Mouse (Mus musculus): ENCODE data around the gene Cryzl1.

The Cryzl1 gene

DNA sequence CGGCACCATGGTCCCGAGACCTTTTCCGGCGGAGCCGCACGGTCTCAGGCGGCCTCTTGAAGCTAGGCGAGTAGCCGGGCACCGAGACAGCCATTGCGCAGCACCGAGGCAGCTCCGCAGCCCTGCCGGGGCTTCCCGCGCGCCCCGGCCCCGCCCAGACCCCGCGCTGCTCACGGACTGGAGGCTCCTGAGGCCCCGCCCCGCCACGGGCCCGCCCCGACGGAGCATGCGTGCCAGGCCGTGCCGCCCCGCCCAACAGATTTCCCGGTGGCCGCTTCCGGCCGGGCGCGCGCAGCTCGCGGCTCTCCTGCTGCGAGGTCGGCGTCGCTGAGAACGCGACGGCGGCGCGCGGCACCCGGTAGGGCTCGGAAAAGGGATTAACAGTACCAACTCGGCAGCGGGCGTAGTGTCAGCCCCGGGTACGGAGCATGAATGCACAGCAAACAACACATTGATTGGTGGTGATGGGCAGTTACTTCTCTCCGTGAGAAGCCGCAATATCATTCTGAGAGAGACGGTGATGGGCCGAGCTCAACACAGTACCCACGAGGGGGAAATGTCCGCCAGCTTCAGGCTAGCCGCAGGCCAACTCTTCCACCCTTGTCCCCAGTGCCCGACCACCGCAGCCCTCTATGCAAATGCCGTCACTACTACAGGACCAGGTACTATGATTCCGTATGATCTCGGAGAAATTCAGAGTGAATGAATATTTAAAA, 40.0 kb downstream of the Cryzl1 start, which contains the start of gene Donson:
Gene Donson (minus strand): TSS at position 152 of the 716 bp plus-strand sequence.
- DNase-seq (ENCODE audit: low read depth, low spot score), result peak; percentile 97

DNA sequence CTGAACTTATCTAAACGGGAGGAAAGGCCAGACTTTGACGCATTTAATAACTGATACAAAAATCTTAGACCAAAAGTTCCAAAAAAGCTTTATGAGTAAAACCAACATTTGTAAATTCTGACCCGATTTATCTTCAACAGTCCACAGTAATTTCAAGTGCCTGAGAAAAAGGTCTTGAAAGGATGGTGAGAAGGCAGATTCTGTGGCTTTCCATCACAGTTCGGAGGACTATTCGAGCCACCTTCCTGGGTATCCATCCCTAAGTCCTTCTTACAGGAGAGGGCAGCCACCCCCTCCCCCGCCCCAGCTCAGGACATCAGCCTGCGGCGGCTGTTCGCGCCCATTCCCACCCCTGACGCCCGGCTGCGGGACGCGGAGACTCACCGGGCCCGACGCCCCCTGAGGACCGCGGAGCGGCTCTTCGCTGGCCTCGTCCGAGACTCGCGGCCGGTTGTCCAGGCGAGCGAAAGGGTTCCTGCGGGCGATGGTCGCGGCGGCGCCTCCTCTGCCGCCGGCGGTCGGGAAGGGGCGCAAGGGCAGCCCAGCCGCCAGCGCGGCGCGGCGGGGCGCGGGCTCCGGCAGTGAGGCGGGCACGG, 40.7 kb downstream of the Cryzl1 start:
- DNase-seq (ENCODE audit: low read depth, low spot score), result no peak

DNA sequence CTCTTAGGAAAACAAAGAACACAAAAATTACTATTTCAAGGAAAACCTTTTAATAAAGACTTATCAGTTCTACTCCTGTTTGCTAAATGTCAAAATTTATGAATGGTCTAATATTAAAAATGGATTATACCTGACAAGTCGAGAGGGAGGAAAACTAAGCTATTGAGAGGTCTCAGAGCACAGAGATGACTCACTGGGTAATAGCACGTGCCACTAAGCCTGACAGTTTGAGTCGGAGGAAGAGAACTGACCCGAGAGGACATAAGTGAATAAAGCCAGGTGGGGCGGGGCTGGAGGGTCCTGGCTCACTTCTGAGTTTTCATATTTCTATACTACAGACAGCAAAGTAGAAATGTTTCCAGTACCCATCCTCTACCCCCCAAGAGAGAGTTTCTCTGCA, 42.4 kb downstream of the Cryzl1 start:
- no peak for DNase-seq (ENCODE audit: low read depth, low spot score)

DNA sequence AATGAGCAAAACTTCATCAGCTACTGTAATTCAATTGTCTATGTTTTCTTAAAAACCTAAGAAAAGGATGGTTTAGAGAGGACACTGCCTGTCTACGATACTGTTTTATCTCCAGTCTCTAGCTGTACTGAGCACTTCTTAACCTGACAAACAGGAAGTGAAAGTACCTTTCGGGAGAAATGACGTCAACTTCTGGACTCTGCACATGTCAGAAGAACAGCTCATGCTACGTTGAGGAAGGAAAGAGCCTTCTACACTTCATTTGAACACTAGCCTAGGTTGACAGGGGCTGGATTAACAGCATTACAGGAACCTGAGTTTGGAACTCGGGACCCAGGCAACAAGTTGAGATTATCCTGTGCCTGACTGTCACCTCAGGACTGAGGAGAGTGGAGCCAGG, 43.2 kb downstream of the Cryzl1 start:
- peak; percentile 91 for DNase-seq (ENCODE audit: low read depth, low spot score)

DNA sequence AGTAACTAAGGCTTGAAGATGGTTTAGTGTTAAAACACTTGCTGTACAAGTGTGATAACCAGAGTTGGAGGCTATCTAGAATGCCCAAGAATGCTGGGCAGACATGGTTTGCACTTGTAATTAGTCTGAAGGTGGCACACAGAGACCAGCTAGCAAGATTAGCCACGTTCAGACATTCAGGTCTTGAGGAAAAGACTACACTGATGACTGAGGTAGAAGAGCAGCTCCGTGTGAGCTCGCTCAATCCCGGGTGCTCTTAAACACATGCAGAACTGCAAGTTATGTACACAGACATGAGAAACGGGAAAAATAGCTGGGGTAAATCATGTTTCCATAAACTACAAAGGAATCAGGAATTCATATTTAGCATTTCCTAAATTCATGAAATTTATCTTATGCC, 48.1 kb downstream of the Cryzl1 start:
- DNase-seq (ENCODE audit: low read depth, low spot score), result no peak

DNA sequence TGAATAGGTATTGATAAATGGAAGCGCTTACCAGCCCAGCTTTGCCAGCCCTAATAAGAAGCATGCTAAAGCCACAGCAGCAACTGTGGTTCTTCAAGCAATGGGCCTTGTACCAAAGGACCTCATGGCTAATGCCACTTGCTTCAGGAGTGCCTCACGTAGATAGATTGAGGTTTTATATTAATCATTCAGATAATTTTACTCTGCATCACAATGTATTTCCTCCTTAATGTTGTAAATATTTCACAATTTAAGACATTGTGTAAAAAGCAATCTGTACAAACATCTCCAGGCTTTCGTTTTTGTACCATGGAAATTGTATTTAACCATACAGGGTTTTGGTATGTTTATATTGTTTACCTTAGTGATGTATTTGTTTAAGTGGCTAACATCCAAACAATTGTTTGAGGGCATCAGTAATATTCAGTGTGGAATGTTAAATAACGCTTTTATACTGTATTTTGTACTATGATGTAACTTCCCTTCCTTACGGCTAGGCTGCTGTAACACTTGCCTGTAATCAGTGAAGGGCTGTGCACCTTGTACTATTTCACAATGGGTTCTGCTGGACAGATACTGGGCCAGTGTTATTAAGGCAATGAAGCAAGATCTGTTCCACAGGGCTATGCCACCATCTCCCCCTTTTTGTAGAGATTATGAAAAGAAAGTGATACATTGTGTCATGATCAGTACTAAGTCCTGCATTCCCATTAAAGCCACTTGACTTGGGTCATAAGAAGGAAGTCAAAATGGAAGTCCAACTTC, 50.4 kb downstream of the Cryzl1 start:
- DNase-seq (ENCODE audit: low read depth, low spot score), result no peak

DNA sequence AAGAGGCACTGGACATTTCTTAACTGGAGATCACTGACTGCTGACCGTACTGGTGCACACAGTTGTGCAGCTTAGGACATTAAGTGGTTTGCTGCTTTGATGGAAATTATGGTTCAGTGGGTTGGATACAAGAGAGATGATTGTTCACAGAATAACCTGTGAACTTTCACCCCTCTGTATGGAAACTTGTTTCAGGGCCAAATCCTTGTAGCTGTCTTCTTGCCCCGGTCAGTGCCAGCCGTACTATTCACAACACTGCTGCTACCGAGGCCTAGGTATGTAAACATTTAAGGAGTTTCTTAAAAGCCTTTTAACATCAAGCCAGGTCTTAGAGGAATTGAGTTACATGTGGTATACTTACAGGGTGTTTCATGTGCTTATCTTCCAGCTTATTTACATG, 54.3 kb downstream of the Cryzl1 start:
- no peak for DNase-seq (ENCODE audit: low read depth, low spot score)

DNA sequence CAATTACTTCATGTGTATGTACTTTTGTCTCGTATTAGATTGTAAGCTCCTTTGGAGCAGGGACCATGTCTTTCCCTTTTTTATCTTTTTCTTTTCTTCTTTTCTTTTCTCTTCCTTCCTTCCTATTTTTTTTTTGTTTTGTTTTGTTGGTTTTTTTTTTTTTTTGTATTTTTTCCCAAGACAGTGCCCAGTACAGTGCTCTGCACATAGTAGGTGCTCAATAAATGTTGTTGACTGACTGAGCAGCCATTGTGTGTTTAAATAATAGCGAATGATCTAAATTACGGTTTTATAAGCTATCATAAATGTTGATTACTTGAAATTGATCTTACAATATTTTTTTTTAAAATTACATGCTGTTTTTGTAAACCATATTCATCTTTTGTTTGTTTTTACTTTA, 65.0 kb downstream of the Cryzl1 start:
- DNase-seq (ENCODE audit: low read depth, low spot score), result no peak

DNA sequence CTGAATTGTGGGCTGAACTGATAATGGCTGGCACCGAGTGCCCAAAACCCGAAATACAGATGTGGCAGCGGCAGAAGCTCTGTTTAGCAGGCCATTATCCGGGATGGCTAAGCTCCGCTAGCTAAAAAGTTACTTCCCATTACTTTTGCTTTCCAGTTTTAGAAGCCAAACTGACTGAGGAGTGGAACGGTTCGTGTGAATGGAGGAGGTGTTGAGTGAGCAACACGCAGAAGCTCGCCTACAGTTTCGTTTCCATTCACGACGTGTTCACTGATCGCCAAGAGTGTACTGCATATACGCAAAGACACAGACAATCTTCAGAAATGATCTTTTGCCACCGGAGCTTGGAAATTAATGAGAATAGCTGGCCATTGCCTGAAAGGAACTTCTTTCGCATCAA, 66.4 kb downstream of the Cryzl1 start:
- DNase-seq (ENCODE audit: low read depth, low spot score), result no peak

DNA sequence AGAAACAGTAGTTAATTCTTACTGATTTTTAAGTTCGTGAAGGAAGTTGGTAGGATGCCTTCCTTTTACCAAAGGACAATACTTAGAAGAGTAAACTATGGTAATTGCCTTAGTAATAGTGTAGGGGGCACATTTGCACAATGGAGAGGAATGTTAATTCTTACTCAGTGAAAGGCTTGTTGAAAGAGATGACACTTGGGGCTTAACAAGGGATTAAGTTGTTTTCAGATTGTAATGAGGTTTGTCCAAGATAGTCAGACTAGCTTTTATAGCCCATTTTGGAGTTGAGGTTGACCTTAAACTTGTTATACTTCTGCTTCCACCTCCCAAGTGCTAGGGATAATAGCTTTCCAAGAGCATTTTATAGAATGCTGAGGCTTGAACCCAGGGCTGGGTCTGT, 67.4 kb downstream of the Cryzl1 start:
- DNase-seq (ENCODE audit: low read depth, low spot score), result no peak

DNA sequence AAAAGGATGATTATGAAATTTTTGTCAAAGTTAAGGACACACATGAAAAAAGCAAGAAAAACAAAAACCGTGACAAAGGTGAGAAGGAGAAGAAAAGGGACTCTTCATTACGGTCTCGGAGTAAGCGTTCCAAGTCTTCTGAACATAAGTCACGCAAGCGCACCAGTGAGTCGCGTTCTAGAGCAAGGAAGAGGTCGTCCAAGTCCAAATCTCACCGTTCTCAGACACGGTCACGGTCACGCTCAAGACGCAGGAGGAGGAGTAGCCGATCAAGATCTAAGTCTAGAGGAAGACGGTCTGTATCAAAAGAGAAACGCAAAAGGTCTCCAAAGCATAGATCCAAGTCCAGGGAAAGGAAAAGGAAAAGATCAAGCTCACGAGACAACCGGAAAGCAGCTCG, 69.0 kb downstream of the Cryzl1 start:
- no peak for DNase-seq (ENCODE audit: low read depth, low spot score)

DNA sequence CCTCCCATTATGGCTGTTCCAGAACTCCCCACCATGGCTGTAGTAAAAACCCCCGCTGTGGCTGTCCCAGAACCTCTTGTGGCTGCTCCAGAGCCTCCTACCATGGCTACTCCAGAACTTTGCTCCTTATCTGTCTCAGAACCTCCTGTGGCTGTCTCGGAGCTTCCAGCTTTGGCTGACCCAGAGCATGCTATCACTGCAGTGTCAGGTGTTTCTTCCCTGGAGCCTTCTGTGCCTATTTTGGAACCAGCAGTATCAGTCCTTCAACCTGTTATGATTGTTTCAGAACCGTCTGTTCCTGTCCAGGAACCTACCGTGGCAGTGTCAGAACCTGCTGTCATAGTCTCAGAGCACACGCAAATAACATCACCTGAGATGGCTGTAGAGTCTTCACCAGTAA, 70.3 kb downstream of the Cryzl1 start:
- DNase-seq (ENCODE audit: low read depth, low spot score), result no peak

DNA sequence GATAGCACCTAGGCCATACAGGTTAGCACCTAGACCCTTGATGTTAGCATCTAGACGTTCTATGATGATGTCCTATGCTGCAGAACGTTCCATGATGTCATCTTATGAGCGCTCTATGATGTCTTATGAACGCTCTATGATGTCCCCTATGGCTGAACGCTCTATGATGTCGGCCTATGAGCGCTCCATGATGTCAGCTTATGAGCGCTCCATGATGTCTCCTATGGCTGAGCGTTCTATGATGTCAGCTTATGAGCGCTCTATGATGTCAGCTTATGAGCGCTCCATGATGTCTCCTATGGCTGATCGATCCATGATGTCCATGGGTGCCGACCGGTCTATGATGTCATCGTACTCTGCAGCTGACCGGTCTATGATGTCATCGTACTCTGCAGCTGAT, 71.5 kb downstream of the Cryzl1 start:
- DNase-seq (ENCODE audit: low read depth, low spot score), result no peak

DNA sequence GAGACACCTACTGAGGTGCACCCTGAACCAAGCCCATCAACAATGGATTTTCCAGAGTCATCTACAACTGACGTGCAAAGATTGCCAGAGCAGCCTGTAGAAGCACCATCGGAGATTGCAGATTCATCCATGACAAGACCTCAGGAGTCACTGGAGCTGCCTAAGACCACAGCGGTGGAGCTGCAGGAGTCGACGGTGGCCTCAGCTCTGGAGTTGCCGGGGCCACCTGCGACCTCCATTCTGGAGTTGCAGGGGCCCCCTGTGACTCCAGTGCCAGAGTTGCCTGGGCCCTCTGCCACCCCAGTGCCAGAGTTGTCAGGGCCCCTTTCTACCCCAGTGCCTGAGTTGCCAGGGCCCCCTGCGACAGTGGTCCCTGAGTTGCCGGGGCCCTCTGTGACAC, 73.5 kb downstream of the Cryzl1 start:
- no peak for DNase-seq (ENCODE audit: low read depth, low spot score)

DNA sequence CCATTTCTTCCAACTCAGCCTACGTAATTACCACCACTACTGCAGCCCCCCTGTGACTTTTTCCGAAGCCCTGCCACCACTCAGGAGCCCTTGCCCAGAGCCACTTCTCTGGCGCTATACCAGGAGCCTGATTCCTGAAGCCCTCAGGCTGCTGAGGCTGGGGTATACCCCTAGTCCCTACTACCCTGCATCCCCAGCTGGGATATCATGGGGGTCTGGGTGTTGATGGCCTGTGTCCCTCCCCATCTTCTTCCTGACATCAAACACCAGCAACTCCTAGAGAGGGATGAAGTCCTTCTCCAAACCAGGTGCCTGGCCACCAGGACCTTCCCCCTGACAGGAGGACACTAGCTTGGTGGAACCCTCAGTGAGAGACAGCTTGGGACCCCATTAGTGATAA, 76.6 kb downstream of the Cryzl1 start:
- no peak for DNase-seq (ENCODE audit: low read depth, low spot score)

DNA sequence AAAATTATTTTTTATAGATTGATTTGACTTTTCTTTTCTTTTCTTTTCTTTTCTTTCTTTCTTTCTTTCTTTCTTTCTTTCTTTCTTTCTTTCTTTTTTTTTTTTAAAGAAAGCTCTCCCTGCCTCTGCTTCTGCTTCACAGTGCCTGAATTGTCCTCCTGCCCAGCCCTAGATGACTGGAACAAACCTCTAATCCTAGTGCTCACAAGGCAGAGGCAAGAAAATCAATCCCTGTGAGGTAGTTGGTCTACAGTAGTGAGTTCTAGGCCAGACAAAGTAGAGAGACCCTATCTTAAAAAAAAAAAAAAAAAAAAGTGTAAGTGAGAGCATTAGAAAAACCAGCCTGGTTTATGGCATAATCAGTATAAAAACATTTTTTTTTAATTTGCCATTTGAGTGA, 79.0 kb downstream of the Cryzl1 start:
- DNase-seq (ENCODE audit: low read depth, low spot score), result no peak

DNA sequence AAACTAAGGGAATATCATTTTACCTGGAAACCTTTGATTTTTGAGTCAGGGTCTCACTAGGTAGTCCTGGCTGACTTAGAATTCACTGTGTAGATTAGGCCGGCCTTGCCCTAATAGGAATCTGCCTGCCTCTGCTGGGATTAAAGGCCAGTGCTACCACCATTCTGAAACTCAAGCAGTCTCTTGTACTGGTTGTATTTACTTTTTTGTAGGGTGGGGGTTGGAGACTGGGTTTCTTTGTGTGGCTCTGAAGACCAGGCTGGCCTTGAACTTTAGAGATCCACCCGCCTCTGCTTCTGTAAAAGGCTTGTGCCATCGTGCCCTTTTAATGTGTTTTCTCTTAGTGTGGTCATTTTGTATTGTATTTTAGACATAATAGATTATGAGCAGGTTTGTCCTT, 79.5 kb downstream of the Cryzl1 start:
- DNase-seq (ENCODE audit: low read depth, low spot score), result no peak

DNA sequence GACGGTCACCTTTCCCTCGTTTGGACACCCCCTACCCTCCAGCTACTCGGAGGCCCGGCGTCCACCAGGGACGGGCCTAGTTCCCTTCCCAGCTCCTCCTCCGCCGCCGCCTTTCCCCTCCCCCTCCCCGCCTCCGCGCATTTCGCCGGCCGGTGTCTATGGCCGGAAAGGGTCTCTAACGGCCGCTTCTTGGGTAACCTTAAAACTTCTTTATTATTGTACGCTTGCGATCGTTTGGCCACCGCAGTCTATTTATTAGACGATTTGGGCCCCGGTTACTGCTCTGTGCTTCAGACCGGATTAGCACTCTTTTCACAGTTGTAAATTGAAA, 80.6 kb downstream of the Cryzl1 start:
- DNase-seq (ENCODE audit: low read depth, low spot score), result peak; percentile 76

DNA sequence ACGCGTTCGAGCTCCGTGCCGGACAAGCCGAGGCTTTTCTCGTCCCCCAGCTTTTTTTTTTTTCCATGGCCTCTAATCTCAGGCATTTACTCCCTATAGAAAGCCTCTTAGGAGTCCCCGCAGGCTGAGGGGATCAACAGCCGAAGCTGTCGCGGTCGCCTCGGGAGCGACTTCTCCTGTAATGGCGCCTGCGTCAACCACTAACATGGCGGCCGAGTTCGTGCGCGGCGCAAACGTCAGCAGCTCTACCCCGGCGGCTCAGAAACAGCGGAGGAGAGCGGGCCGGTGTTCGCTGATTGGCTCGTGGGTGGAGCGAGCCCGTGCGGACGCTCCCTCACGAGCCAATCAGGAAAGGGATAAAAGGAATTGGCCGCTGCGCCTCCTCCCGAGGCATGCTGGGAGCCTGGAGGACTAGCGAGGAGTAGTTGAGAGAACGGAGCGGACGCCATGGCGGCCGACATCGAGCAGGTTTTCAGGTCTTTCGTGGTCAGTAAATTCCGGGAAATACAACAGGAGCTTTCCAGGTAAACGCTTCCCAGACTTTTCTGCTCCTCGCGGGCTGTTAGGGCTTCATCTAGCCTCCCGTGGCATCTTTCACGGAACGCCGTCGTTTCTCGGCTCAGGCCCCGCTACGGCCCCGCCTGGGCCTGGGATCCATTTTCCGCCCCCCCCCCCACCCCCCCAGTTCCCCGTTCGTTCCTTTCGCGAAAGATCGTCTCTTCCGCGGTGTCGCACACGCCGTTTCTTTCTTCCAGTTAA, 81.1 kb downstream of the Cryzl1 start, which contains the start of gene Son:
Gene Son (plus strand): TSS at position 46 of the 759 bp plus-strand sequence.
- DNase-seq (ENCODE audit: low read depth, low spot score), result peak; percentile 98

DNA sequence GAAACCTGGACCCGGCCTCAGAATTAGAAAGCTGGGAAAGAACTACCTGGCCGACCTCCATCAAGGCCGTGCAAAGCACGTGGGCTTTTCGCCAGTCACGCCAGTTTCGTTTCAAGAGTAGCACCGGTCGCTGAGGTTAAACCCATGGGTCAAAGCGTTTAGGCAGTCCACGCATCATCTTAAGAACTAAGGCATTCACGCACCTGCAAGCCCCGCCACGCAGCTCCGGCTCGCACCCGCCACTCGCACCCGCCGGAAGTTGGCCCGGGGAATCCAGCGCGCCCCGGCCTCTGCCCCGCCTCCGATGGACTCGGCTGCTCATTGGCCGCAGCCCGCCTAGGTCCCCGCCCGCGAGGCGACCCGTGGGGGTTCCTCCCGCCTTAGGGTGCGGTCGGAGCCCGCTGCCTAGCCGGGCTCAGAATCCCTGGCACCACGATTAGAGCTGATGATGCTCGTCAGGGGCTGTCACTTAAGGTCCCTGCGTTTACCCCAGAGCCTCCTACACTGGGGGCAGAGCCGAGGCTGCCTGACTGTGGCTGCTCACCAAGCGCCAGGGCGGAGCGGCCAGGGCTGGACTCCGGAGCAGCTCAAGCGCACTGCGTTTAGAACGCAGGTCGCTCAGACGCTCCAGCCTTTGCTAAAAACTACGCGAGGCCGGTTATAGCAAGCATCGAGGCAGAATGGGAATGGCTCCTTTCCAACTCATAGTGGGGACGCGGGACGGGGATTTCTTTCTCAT, 81.9 kb downstream of the Cryzl1 start, which contains the start of gene Gart:
Gene Gart (minus strand): TSS at position 272 of the 739 bp plus-strand sequence.
- peak; percentile 94 for DNase-seq (ENCODE audit: low read depth, low spot score)

DNA sequence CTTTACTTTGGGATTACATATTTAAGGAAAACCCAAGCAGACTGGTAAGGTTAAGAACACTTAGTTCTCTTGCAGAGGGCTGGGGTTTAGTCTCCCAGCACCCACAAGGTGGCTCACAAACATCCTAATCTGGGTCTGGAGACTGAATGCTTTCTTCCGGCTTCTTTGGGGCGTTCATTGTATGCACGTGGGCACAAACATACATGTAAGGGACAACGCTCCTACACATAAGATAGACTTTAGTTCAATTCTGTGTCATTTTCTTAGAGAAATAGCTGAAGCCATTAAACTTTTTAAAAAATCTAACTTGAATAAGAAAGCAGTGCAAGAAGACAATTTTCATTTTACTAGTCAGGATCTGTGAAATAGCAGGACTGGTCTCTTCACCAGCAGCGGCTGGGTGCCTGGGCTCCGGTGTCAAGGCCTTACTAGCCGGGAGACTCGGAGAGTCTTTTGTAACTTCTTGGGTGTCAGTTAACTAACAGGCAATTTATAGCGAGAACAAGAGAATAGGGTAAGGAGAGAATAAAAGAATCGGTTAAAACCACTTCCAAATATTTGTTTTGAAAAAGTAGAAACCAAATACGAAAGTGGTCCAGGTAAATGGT, 82.7 kb downstream of the Cryzl1 start:
- DNase-seq (ENCODE audit: low read depth, low spot score), result peak; percentile 80

Data from CD4-positive, CD25-positive, alpha-beta regulatory T cell, adult 2 months (primary cell).